Comparison of ENCODE assay signal across 27 mouse cellular contexts in genomic region chr5:111887281-111887680, GRCm38 (mm10).
A peak's percentile ranks its signal among the peaks of the same experiment; 100 is the strongest.
DNase-seq lines count a peak whose midpoint lies in the region; ATAC-seq lines count a peak whose summit lies in the region.
"Had no signal": no experiment of that assay in that cellular context is flagged by ENCODE, and none has a peak within 500 bp of the region (broad histone marks: within the 10 kb centered on the region; RNA-seq: fewer than 3 reads in every experiment).

No protein-coding gene starts in this region.

- ATAC-seq in forebrain, embryonic 12.5 days (ENCODE audit: low FRiP score), result no peak
- ATAC-seq in embryonic facial prominence, embryonic 14.5 days (ENCODE audit: low read depth), result no peak
- ATAC-seq in cerebellum, adult (ENCODE audit: insufficient number of reproducible peaks, low FRiP score, low TSS enrichment), result no peak
- ATAC-seq: activated CD4-positive, CD25-positive, alpha-beta regulatory T cell, adult 4 months; forebrain, embryonic 15.5 days; intestine, postnatal 0 days had no signal

- no peaks in the 10 kb centered on the region for H3K36me3 ChIP-seq in forebrain, embryonic 10.5 days (replicated peaks)
- H3K36me3 ChIP-seq in forebrain, embryonic 12.5 days (replicated peaks), result no peaks in the 10 kb centered on the region
- H3K36me3 ChIP-seq in embryonic facial prominence, embryonic 10.5 days (replicated peaks), result no peaks in the 10 kb centered on the region
- no peaks in the 10 kb centered on the region for H3K36me3 ChIP-seq in embryonic facial prominence, embryonic 14.5 days (ENCODE audit: control insufficient read depth, insufficient read depth, low read length)
- H3K36me3 ChIP-seq: forebrain, embryonic 15.5 days; G1E; heart, embryonic 12.5 days; heart, embryonic 15.5 days; hindbrain, embryonic 15.5 days had no signal

- H3K4me2 ChIP-seq in forebrain, embryonic 12.5 days, result no peak overlapping the region
- no peak overlapping the region for H3K4me2 ChIP-seq in embryonic facial prominence, embryonic 14.5 days (ENCODE audit: low read depth, low read length)
- H3K4me2 ChIP-seq: forebrain, embryonic 15.5 days; heart, embryonic 12.5 days; heart, embryonic 15.5 days; hindbrain, embryonic 15.5 days had no signal

- no peaks in the 10 kb centered on the region for H3K9me3 ChIP-seq in forebrain, embryonic 10.5 days
- no peaks in the 10 kb centered on the region for H3K9me3 ChIP-seq in forebrain, embryonic 12.5 days
- H3K9me3 ChIP-seq in embryonic facial prominence, embryonic 10.5 days, result no peaks in the 10 kb centered on the region
- H3K9me3 ChIP-seq in embryonic facial prominence, embryonic 14.5 days (ENCODE audit: control insufficient read depth, low read length), result no peaks in the 10 kb centered on the region
- H3K9me3 ChIP-seq: forebrain, embryonic 15.5 days; heart, embryonic 12.5 days; heart, embryonic 15.5 days; hindbrain, embryonic 15.5 days had no signal

- peaks cover 47% of the 10 kb centered on the region for H3K4me1 ChIP-seq in forebrain, embryonic 10.5 days
- peaks cover 31% of the 10 kb centered on the region for H3K4me1 ChIP-seq in forebrain, embryonic 12.5 days
- H3K4me1 ChIP-seq in embryonic facial prominence, embryonic 10.5 days, result peaks cover 57% of the 10 kb centered on the region
- H3K4me1 ChIP-seq in embryonic facial prominence, embryonic 14.5 days (ENCODE audit: control insufficient read depth, insufficient read depth, low read length), result peaks cover 28% of the 10 kb centered on the region

- H3K4me3 ChIP-seq in forebrain, embryonic 10.5 days, result no peak overlapping the region
- H3K4me3 ChIP-seq in forebrain, embryonic 12.5 days (replicated peaks), result no peak overlapping the region
- no peak overlapping the region for H3K4me3 ChIP-seq in embryonic facial prominence, embryonic 10.5 days
- no peak overlapping the region for H3K4me3 ChIP-seq in embryonic facial prominence, embryonic 14.5 days (ENCODE audit: low read depth, low read length)
- H3K4me3 ChIP-seq: forebrain, embryonic 15.5 days; heart, embryonic 12.5 days; heart, embryonic 15.5 days; hindbrain, embryonic 15.5 days had no signal

- no peak overlapping the region for H3K9ac ChIP-seq in forebrain, embryonic 12.5 days
- H3K9ac ChIP-seq in embryonic facial prominence, embryonic 14.5 days (ENCODE audit: low read depth, low read length), result no peak overlapping the region
- H3K9ac ChIP-seq: forebrain, embryonic 15.5 days; heart, embryonic 12.5 days; heart, embryonic 15.5 days; hindbrain, embryonic 15.5 days had no signal

- no peak for DNase-seq in forebrain, embryonic 10.5 days (ENCODE audit: extremely low spot score, low spot score)
- peak; percentile 79 for DNase-seq in 3T3-L1 (ENCODE audit: low read depth, low spot score)
- DNase-seq in embryonic facial prominence, embryonic 10.5 days (ENCODE audit: low spot score), result no peak
- DNase-seq in embryonic facial prominence, embryonic 14.5 days (ENCODE audit: low spot score), result peak; percentile 36
- no peak for DNase-seq in ovary, postnatal 10 days (ENCODE audit: low spot score)
- no peak for DNase-seq in cerebellum, adult 9-10 months
- DNase-seq: adrenal gland, adult 8-10 months; adrenal gland, postnatal 25 days; B cell, adult 2 months; cerebellum, adult 18-20 months; cerebellum, adult 9-11 months; cerebellum, postnatal 25 days; gastrocnemius, postnatal 25 days; heart, adult 18-20 months; heart, postnatal 10 days; heart, postnatal 36 days; kidney, adult 2 months had no signal

- H3K27me3 ChIP-seq in forebrain, embryonic 10.5 days (ENCODE audit: poor library complexity, severe bottlenecking), result peaks cover 36% of the 10 kb centered on the region
- peaks cover 18% of the 10 kb centered on the region for H3K27me3 ChIP-seq in forebrain, embryonic 12.5 days
- peaks cover 19% of the 10 kb centered on the region for H3K27me3 ChIP-seq in embryonic facial prominence, embryonic 10.5 days (replicated peaks; ENCODE audit: low read depth, poor library complexity, severe bottlenecking)
- no peaks in the 10 kb centered on the region for H3K27me3 ChIP-seq in embryonic facial prominence, embryonic 14.5 days (replicated peaks; ENCODE audit: control insufficient read depth, insufficient read depth, low read length)
- H3K27me3 ChIP-seq: CH12.LX; forebrain, embryonic 15.5 days had no signal

- 0 out of 2 replicates have a peak overlapping the region, but pooled peaks have one; percentile 46 for H3K27ac ChIP-seq in forebrain, embryonic 10.5 days
- H3K27ac ChIP-seq in forebrain, embryonic 12.5 days, result no peak overlapping the region
- H3K27ac ChIP-seq in embryonic facial prominence, embryonic 10.5 days (replicated peaks), result peak overlapping the region; percentile 61
- no peak overlapping the region for H3K27ac ChIP-seq in embryonic facial prominence, embryonic 14.5 days (replicated peaks; ENCODE audit: low read depth, low read length)
- H3K27ac ChIP-seq: forebrain, embryonic 15.5 days; heart, embryonic 15.5 days; hindbrain, embryonic 15.5 days had no signal

- 65% methylated on average over 4 of the region's 4 CpGs for WGBS in forebrain, embryonic 10.5 days
- WGBS in forebrain, embryonic 12.5 days, result 72% methylated on average over 4 of the region's 4 CpGs
- WGBS in embryonic facial prominence, embryonic 10.5 days, result 56% methylated on average over 4 of the region's 4 CpGs
- 24% methylated on average over 4 of the region's 4 CpGs for WGBS in embryonic facial prominence, embryonic 14.5 days

Comparison
In these comparisons a context has a peak if more than half of its experiments do, and no peak if none do; other contexts are left out.
1. DNase-seq: peak in 3T3-L1 (single experiment) and embryonic facial prominence, embryonic 14.5 days (single experiment); none in forebrain, embryonic 10.5 days (single experiment), embryonic facial prominence, embryonic 10.5 days (single experiment), ovary, postnatal 10 days (single experiment) and cerebellum, adult 9-10 months (single experiment).
2. H3K27ac ChIP-seq: peak in forebrain, embryonic 10.5 days (single experiment) and embryonic facial prominence, embryonic 10.5 days (single experiment); none in forebrain, embryonic 12.5 days (single experiment) and embryonic facial prominence, embryonic 14.5 days (single experiment).